Mouse (Mus musculus) heart, embryonic 15.5 days (tissue): ENCODE results near the gene Samd4b. TPM values are rescaled to one million over a fixed set of nuclear protein-coding genes. Genes with fewer than 3 reads are reported as not detected.

Source experiments
- ATAC-seq: fragments of 200-750 bp; cut with Nextera tagmentation; replicated peaks from 2 replicates; pipeline ENCODE4 v1.8.0; 2017; ENCODE audit warnings: low read depth, moderate TSS enrichment; ENCODE audit not compliant: insufficient number of reproducible peaks, insufficient read depth, low FRiP score
- H3K27ac ChIP-seq: fragments of 300-500 bp; sonication (generic); 2 replicates; pipeline ENCODE4 v1.5.1; 2015; ENCODE audit warnings: mild to moderate bottlenecking, inconsistent platforms
- H3K27me3 ChIP-seq: fragments of 300-500 bp; sonication (generic); 2 replicates; pipeline ENCODE4 v1.6.1; 2015; ENCODE audit warnings: inconsistent platforms
- H3K36me3 ChIP-seq: fragments of 300-500 bp; sonication (generic); 2 replicates; pipeline ENCODE4 v1.6.1; 2015; ENCODE audit warnings: mild to moderate bottlenecking, inconsistent platforms
- H3K4me1 ChIP-seq: fragments of 300-500 bp; sonication (generic); replicated peaks from 2 replicates; pipeline ENCODE4 v1.6.1; 2015; ENCODE audit warnings: inconsistent platforms
- H3K4me2 ChIP-seq: fragments of 300-500 bp; sonication (generic); 2 replicates; pipeline ENCODE4 v1.6.1; 2015; ENCODE audit warnings: inconsistent platforms, mild to moderate bottlenecking, moderate library complexity
- H3K4me3 ChIP-seq: fragments of 300-500 bp; sonication (generic); 2 replicates; pipeline ENCODE4 v1.5.1; 2015; ENCODE audit warnings: mild to moderate bottlenecking, inconsistent platforms
- H3K9ac ChIP-seq: fragments of 300-500 bp; sonication (generic); 2 replicates; pipeline ENCODE4 v1.6.1; 2015; ENCODE audit warnings: mild to moderate bottlenecking, inconsistent platforms
- H3K9me3 ChIP-seq: fragments of 300-500 bp; sonication (generic); replicated peaks from 2 replicates; pipeline ENCODE4 v1.6.1; 2016; ENCODE audit warnings: inconsistent platforms
- WGBS: fragments of 180-500 bp; shearing (Covaris S2); methylation state at CpG from one replicate; pipeline ENCODE4 v1.1.7; 2015; ENCODE audit warnings: mixed read lengths; 5-methylcytosine and 5-hydroxymethylcytosine counted together
- polyA plus RNA-seq: library from polyadenylated mRNA; unstranded; fragments of >200 nt; fragmentation: Nextera tagmentation; extraction: Ambion mirVana; gene quantifications from 2 replicates; pipeline ENCODE4 v1.2.1, GENCODE M21; 2015

Samd4b gene
- polyA plus RNA-seq, 1 experiment from 2014 or later, result 17.9 TPM

GRCm38 (mm10) chr7:28375176-28375921 lies 222.6 kb downstream of the Samd4b start:
- Histone ChIP-seq H3K27ac (peak overlapping the region; percentile 98), H3K4me3 (peak overlapping the region; percentile 79), H3K4me2 (peak overlapping the region; percentile 84), H3K4me1 (peaks cover 50% of the 10 kb centered on the region), H3K36me3 (no peaks in the 10 kb centered on the region), H3K9ac (peak overlapping the region; percentile 65), H3K27me3 (no peaks in the 10 kb centered on the region), H3K9me3 (no peaks in the 10 kb centered on the region)
- peak; percentile 40 for ATAC-seq
- WGBS, result 1% methylated on average over 34 of the region's 36 CpGs

GRCm38 (mm10) chr7:28374647-28375046 lies 223.3 kb downstream of the Samd4b start:
- Histone ChIP-seq H3K27me3 (no peaks in the 10 kb centered on the region), H3K4me3 (peak overlapping the region; percentile 79; the same call in 1 of the 2 replicates), H3K27ac (peak overlapping the region; percentile 98), H3K4me1 (peaks cover 53% of the 10 kb centered on the region), H3K4me2 (peak overlapping the region; percentile 84), H3K9me3 (no peaks in the 10 kb centered on the region), H3K9ac (peak overlapping the region; percentile 65; the same call in 1 of the 2 replicates), H3K36me3 (peaks cover 5% of the 10 kb centered on the region; the same call in 1 of the 2 replicates)
- no peak for ATAC-seq
- WGBS, result 74% methylated on average over 10 of the region's 10 CpGs

GRCm38 (mm10) chr7:28373891-28374495 lies 224.0 kb downstream of the Samd4b start:
- ATAC-seq, result no peak
- Histone ChIP-seq H3K4me2 (no peak overlapping the region), H3K27ac (peak overlapping the region; percentile 98), H3K9me3 (no peaks in the 10 kb centered on the region), H3K36me3 (peaks cover 8% of the 10 kb centered on the region), H3K27me3 (no peaks in the 10 kb centered on the region), H3K4me3 (no peak overlapping the region), H3K9ac (no peak overlapping the region), H3K4me1 (peaks cover 51% of the 10 kb centered on the region)
- 77% methylated on average over 7 of the region's 7 CpGs for WGBS

- 1% methylated on average over 9 of the region's 9 CpGs for WGBS
- Histone ChIP-seq H3K9me3 (no peaks in the 10 kb centered on the region), H3K36me3 (peaks cover 16% of the 10 kb centered on the region), H3K27ac (peak overlapping the region; percentile 97), H3K4me2 (peak overlapping the region; percentile 81), H3K9ac (0 out of 2 replicates have a peak overlapping the region, but pooled peaks have one; percentile 41), H3K4me1 (peaks cover 50% of the 10 kb centered on the region), H3K27me3 (no peaks in the 10 kb centered on the region), H3K4me3 (peak overlapping the region; percentile 74)
- peak; percentile 1 for ATAC-seq
Observed at GRCm38 (mm10) chr7:28373131-28373581, 224.8 kb downstream of the Samd4b start.

GRCm38 (mm10) chr7:28372251-28373108 lies 225.5 kb downstream of the Samd4b start, which contains the start of gene Plekhg2:
Gene Plekhg2 (minus strand): TSS chr7:28372599.
- Histone ChIP-seq H3K9me3 (no peaks in the 10 kb centered on the region), H3K4me2 (peak within 1 kb of the TSS; percentile 81), H3K27ac (peak within 1 kb of the TSS; percentile 97), H3K4me3 (peak within 1 kb of the TSS; percentile 74), H3K9ac (peak within 1 kb of the TSS; percentile 85), H3K36me3 (peaks cover 23% of the 10 kb centered on the region), H3K4me1 (peaks cover 47% of the 10 kb centered on the region), H3K27me3 (no peaks in the 10 kb centered on the region)
- peak; percentile 88 for ATAC-seq
- WGBS, result under 1% methylated on average over 66 of the region's 66 CpGs

GRCm38 (mm10) chr7:28371514-28371989 lies 226.4 kb downstream of the Samd4b start:
- WGBS, result 0% methylated on average over 40 of the region's 43 CpGs
- Histone ChIP-seq H3K9ac (peak overlapping the region; percentile 85), H3K4me3 (peak overlapping the region; percentile 74), H3K9me3 (no peaks in the 10 kb centered on the region), H3K27me3 (no peaks in the 10 kb centered on the region), H3K27ac (peak overlapping the region; percentile 97), H3K4me2 (peak overlapping the region; percentile 81), H3K4me1 (peaks cover 40% of the 10 kb centered on the region), H3K36me3 (peaks cover 32% of the 10 kb centered on the region)
- no peak for ATAC-seq

- Histone ChIP-seq H3K9ac (peak overlapping the region; percentile 85), H3K4me2 (peak overlapping the region; percentile 81), H3K27ac (peak overlapping the region; percentile 97), H3K4me1 (peaks cover 34% of the 10 kb centered on the region), H3K4me3 (peak overlapping the region; percentile 74), H3K9me3 (no peaks in the 10 kb centered on the region), H3K36me3 (peaks cover 37% of the 10 kb centered on the region), H3K27me3 (no peaks in the 10 kb centered on the region)
- WGBS, result 11% methylated on average over 11 of the region's 11 CpGs
- ATAC-seq, result no peak
Observed at GRCm38 (mm10) chr7:28370977-28371513, 226.9 kb downstream of the Samd4b start.

GRCm38 (mm10) chr7:28370051-28370450 lies 227.9 kb downstream of the Samd4b start:
- H3K4me1 ChIP-seq, result peaks cover 30% of the 10 kb centered on the region
- H3K27me3 ChIP-seq, result no peaks in the 10 kb centered on the region
- peaks cover 47% of the 10 kb centered on the region for H3K36me3 ChIP-seq
- ATAC-seq, result no peak
- no peak overlapping the region for H3K27ac ChIP-seq
- 87% methylated on average over 14 of the region's 14 CpGs for WGBS
- peak overlapping the region; percentile 74 for H3K4me3 ChIP-seq
- no peaks in the 10 kb centered on the region for H3K9me3 ChIP-seq
- H3K9ac ChIP-seq, result peak overlapping the region; percentile 85; the same call in 1 of the 2 replicates
- peak overlapping the region; percentile 81 for H3K4me2 ChIP-seq

GRCm38 (mm10) chr7:28368276-28368920 lies 229.5 kb downstream of the Samd4b start:
- H3K9ac ChIP-seq, result 0 out of 2 replicates have a peak overlapping the region, but pooled peaks have one; percentile 25
- H3K27me3 ChIP-seq, result no peaks in the 10 kb centered on the region
- 86% methylated on average over 16 of the region's 16 CpGs for WGBS
- H3K27ac ChIP-seq, result no peak overlapping the region
- ATAC-seq, result no peak
- no peak overlapping the region for H3K4me3 ChIP-seq
- H3K9me3 ChIP-seq, result no peaks in the 10 kb centered on the region
- H3K4me1 ChIP-seq, result peaks cover 22% of the 10 kb centered on the region
- 0 out of 2 replicates have a peak overlapping the region, but pooled peaks have one; percentile 4 for H3K4me2 ChIP-seq
- peaks cover 63% of the 10 kb centered on the region for H3K36me3 ChIP-seq

- no peak overlapping the region for H3K4me3 ChIP-seq
- no peak overlapping the region for H3K9ac ChIP-seq
- H3K9me3 ChIP-seq, result no peaks in the 10 kb centered on the region
- no peak overlapping the region for H3K27ac ChIP-seq
- 86% methylated on average over 16 of the region's 16 CpGs for WGBS
- H3K4me1 ChIP-seq, result peaks cover 22% of the 10 kb centered on the region
- H3K4me2 ChIP-seq, result no peak overlapping the region
- peaks cover 66% of the 10 kb centered on the region for H3K36me3 ChIP-seq
- no peak for ATAC-seq
- H3K27me3 ChIP-seq, result no peaks in the 10 kb centered on the region
Observed at GRCm38 (mm10) chr7:28367663-28368275, 230.2 kb downstream of the Samd4b start.
